Mouse (Mus musculus): ENCODE data around the gene Clip2. TPM values are rescaled to one million over a fixed set of nuclear protein-coding genes. Genes with fewer than 3 reads are reported as not detected.

The Clip2 gene
- polyA plus RNA-seq, 1 experiment from 2014 or later: 4.6 TPM

GRCm38 (mm10) chr5:134465197-134465596, 87.0 kb downstream of the Clip2 start:
- H3K4me2 ChIP-seq: no peak overlapping the region
- H3K9me3 ChIP-seq: no peaks in the 10 kb centered on the region
- H3K36me3 ChIP-seq: no peaks in the 10 kb centered on the region
- peaks cover 26% of the 10 kb centered on the region; the same call in 1 of the 2 replicates for H3K4me1 ChIP-seq
- no peak overlapping the region for H3K9ac ChIP-seq
- H3K27me3 ChIP-seq: no peaks in the 10 kb centered on the region
- H3K27ac ChIP-seq: no peak overlapping the region
- 67% methylated on average over 1 of the region's 1 CpGs for WGBS
- no peak overlapping the region for H3K4me3 ChIP-seq
- no peak for ATAC-seq (ENCODE audit: borderline replicate concordance, extremely low read depth, low FRiP score, low TSS enrichment)

DNA sequence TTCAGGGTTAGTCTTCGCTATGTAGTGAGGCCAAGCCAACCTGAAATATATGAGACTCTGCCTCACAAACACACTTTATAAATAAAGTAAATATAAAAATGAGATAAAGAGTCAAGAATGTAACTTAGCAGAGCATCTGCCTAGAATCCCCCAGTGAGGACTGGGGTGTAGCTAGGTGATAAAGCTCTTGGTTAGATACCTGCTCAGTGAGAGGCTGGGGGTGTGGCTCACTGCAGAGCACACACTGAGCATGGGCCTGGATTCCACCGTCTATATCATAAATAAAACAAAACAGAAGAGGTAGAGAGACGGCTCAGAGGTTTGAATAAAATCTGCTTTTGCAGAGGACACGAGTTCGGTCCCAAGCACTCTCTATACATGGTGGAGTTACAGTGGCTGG, 88.0 kb downstream of the Clip2 start:
- Histone ChIP-seq H3K27ac (no peak overlapping the region), H3K4me1 (peaks cover 26% of the 10 kb centered on the region; the same call in 1 of the 2 replicates), H3K4me2 (no peak overlapping the region), H3K9me3 (no peaks in the 10 kb centered on the region), H3K4me3 (no peak overlapping the region), H3K9ac (no peak overlapping the region), H3K36me3 (no peaks in the 10 kb centered on the region), H3K27me3 (no peaks in the 10 kb centered on the region)
- ATAC-seq (ENCODE audit: borderline replicate concordance, extremely low read depth, low FRiP score, low TSS enrichment): no peak
- 79% methylated on average over 5 of the region's 5 CpGs for WGBS

GRCm38 (mm10) chr5:134462731-134463130, 89.5 kb downstream of the Clip2 start:
- no peak overlapping the region for H3K27ac ChIP-seq
- ATAC-seq (ENCODE audit: borderline replicate concordance, extremely low read depth, low FRiP score, low TSS enrichment): no peak
- no peak overlapping the region for H3K4me3 ChIP-seq
- H3K9me3 ChIP-seq: no peaks in the 10 kb centered on the region
- no peaks in the 10 kb centered on the region for H3K36me3 ChIP-seq
- no peak overlapping the region for H3K4me2 ChIP-seq
- no peaks in the 10 kb centered on the region for H3K27me3 ChIP-seq
- H3K4me1 ChIP-seq: peaks cover 17% of the 10 kb centered on the region; the same call in 1 of the 2 replicates
- H3K9ac ChIP-seq: no peak overlapping the region
- WGBS: 75% methylated on average over 8 of the region's 8 CpGs

- no peaks in the 10 kb centered on the region for H3K27me3 ChIP-seq
- H3K36me3 ChIP-seq: no peaks in the 10 kb centered on the region
- peaks cover 17% of the 10 kb centered on the region; the same call in 1 of the 2 replicates for H3K4me1 ChIP-seq
- WGBS: 56% methylated on average over 2 of the region's 2 CpGs
- no peak overlapping the region for H3K27ac ChIP-seq
- H3K9ac ChIP-seq: no peak overlapping the region
- ATAC-seq (ENCODE audit: borderline replicate concordance, extremely low read depth, low FRiP score, low TSS enrichment): no peak
- H3K4me2 ChIP-seq: no peak overlapping the region
- no peak overlapping the region for H3K4me3 ChIP-seq
- no peaks in the 10 kb centered on the region for H3K9me3 ChIP-seq
Observed at GRCm38 (mm10) chr5:134462316-134462715, 89.9 kb downstream of the Clip2 start.

- H3K4me3 ChIP-seq: no peak overlapping the region
- no peak overlapping the region for H3K27ac ChIP-seq
- H3K4me2 ChIP-seq: no peak overlapping the region
- H3K27me3 ChIP-seq: no peaks in the 10 kb centered on the region
- H3K9me3 ChIP-seq: no peaks in the 10 kb centered on the region
- ATAC-seq (ENCODE audit: borderline replicate concordance, extremely low read depth, low FRiP score, low TSS enrichment): no peak
- no peaks in the 10 kb centered on the region for H3K36me3 ChIP-seq
- WGBS: 95% methylated on average over 4 of the region's 4 CpGs
- no peak overlapping the region for H3K9ac ChIP-seq
- 0 out of 2 replicates have a peak, but pooled peaks cover 9% of the 10 kb centered on the region for H3K4me1 ChIP-seq
Observed at GRCm38 (mm10) chr5:134460546-134460945, 91.7 kb downstream of the Clip2 start.

DNA sequence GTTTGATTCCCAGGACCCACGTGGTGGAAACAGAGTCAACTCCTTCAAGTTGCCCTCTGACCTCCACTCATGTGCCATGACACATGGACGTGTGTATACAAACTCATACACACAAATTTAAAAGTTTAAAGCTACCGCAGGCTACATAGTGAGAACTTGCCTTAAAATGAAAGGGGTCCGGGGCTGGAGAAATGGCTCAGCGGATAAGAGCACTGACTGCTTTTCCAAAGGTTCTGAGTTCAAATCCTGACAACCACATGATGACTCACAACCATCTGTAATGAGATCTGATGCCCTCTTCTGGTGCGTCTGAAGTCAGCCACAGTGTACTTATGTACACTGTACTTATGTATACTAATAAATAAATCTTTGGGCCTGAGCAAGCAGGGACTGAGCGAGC, 93.1 kb downstream of the Clip2 start:
- H3K36me3 ChIP-seq: no peaks in the 10 kb centered on the region
- no peak for ATAC-seq (ENCODE audit: borderline replicate concordance, extremely low read depth, low FRiP score, low TSS enrichment)
- H3K4me3 ChIP-seq: no peak overlapping the region
- no peak overlapping the region for H3K27ac ChIP-seq
- H3K9ac ChIP-seq: no peak overlapping the region
- H3K27me3 ChIP-seq: no peaks in the 10 kb centered on the region
- WGBS: 83% methylated on average over 7 of the region's 7 CpGs
- H3K9me3 ChIP-seq: no peaks in the 10 kb centered on the region
- H3K4me1 ChIP-seq: peaks cover 23% of the 10 kb centered on the region
- no peak overlapping the region for H3K4me2 ChIP-seq

DNA sequence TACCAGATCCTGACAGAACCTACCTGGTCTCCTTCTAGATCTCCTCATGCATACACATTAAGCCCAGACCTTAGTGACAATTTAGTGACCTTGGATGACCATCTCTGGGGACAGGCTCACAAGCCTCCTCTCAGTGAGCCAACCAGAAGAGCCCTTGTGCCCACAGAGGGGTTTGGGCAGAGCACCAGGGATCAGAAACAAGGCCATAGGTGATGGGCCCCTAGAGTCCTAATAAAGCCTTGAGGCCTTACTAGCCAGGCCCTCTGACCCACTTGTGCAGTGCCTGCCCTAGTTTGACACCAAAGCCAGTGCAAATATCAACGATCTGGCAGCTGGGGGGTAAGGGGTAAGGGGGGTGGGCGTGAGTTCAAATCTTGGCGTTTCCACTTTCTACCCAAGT, 93.8 kb downstream of the Clip2 start:
- Histone ChIP-seq H3K36me3 (no peaks in the 10 kb centered on the region), H3K27ac (no peak overlapping the region), H3K9ac (no peak overlapping the region), H3K9me3 (no peaks in the 10 kb centered on the region), H3K27me3 (no peaks in the 10 kb centered on the region), H3K4me3 (no peak overlapping the region), H3K4me2 (no peak overlapping the region), H3K4me1 (peaks cover 29% of the 10 kb centered on the region)
- ATAC-seq (ENCODE audit: borderline replicate concordance, extremely low read depth, low FRiP score, low TSS enrichment): no peak
- WGBS: 78% methylated on average over 3 of the region's 3 CpGs

GRCm38 (mm10) chr5:134457371-134457770, 94.9 kb downstream of the Clip2 start:
- WGBS: 85% methylated on average over 2 of the region's 2 CpGs

GRCm38 (mm10) chr5:134456503-134456962, 95.7 kb downstream of the Clip2 start, which contains the start of gene Gtf2ird1:
Gene Gtf2ird1 (minus strand): TSS chr5:134456716.
- Histone ChIP-seq H3K27me3 (no peaks in the 10 kb centered on the region), H3K27ac (peak within 1 kb of the TSS; percentile 90), H3K4me3 (peak within 1 kb of the TSS; percentile 70), H3K36me3 (peaks cover 8% of the 10 kb centered on the region; the same call in 1 of the 2 replicates), H3K9me3 (no peaks in the 10 kb centered on the region), H3K4me2 (peak within 1 kb of the TSS; percentile 81), H3K9ac (peak within 1 kb of the TSS; percentile 80), H3K4me1 (peaks cover 27% of the 10 kb centered on the region)
- under 1% methylated on average over 35 of the region's 44 CpGs for WGBS
- peak; percentile 81 for ATAC-seq (ENCODE audit: borderline replicate concordance, extremely low read depth, low FRiP score, low TSS enrichment)

More at GRCm38 (mm10) chr5:134457371-134457770, 94.9 kb downstream of the Clip2 start:
- Histone ChIP-seq H3K36me3 (no peaks in the 10 kb centered on the region; the same call in 1 of the 2 replicates), H3K9ac (no peak overlapping the region), H3K4me3 (no peak overlapping the region), H3K4me1 (peaks cover 32% of the 10 kb centered on the region), H3K9me3 (no peaks in the 10 kb centered on the region), H3K27me3 (no peaks in the 10 kb centered on the region), H3K27ac (no peak overlapping the region), H3K4me2 (no peak overlapping the region)
- ATAC-seq (ENCODE audit: borderline replicate concordance, extremely low read depth, low FRiP score, low TSS enrichment): no peak

- Histone ChIP-seq H3K27ac (peak overlapping the region; percentile 90), H3K9me3 (no peaks in the 10 kb centered on the region), H3K4me1 (peaks cover 27% of the 10 kb centered on the region), H3K27me3 (no peaks in the 10 kb centered on the region), H3K9ac (peak overlapping the region; percentile 80), H3K4me3 (peak overlapping the region; percentile 70), H3K36me3 (peaks cover 9% of the 10 kb centered on the region; the same call in 1 of the 2 replicates), H3K4me2 (peak overlapping the region; percentile 81)
- peak; percentile 60 for ATAC-seq (ENCODE audit: borderline replicate concordance, extremely low read depth, low FRiP score, low TSS enrichment)
- 0% methylated on average over 15 of the region's 17 CpGs for WGBS
Observed at GRCm38 (mm10) chr5:134455914-134456423, 96.3 kb downstream of the Clip2 start.

DNA sequence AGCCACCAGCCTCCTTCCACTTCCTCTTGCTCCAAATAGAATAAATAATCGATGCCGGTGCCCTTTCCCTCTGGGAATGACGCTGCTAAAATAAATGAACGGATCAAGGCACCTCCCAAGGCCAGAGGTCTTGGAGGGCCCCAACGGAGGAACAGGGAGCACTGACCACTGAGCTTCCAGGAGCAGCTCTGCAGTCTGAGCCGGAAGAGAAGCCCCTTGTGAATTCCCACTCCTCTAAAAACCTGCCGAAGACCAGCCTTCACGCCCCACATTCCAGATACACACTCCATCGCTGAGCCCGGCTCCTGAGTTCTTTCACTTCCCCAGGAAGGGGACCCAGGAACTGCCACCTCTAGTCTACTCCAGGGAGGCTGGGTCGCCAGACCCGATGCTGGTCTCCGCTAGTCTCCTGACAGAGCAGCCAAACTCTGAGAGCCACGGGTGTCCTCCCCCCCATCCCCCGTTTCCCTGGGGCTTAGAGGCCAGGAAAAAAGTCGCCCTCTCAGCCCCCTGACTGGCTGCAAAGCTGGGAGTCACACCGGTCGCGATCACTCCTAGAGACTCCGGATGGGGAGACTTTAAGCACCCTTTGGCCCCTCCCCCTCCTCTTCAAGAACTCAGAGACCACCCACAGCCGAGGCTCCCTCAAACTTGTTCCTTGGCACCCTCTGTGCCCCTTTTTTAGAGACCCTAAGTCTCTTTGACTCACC, 96.9 kb downstream of the Clip2 start:
- Histone ChIP-seq H3K36me3 (peaks cover 9% of the 10 kb centered on the region; the same call in 1 of the 2 replicates), H3K4me1 (peaks cover 27% of the 10 kb centered on the region), H3K9ac (peak overlapping the region; percentile 80), H3K4me2 (peak overlapping the region; percentile 81), H3K4me3 (peak overlapping the region; percentile 70), H3K27me3 (no peaks in the 10 kb centered on the region), H3K27ac (peak overlapping the region; percentile 90), H3K9me3 (no peaks in the 10 kb centered on the region)
- under 1% methylated on average over 21 of the region's 21 CpGs for WGBS
- peak; percentile 56; the same call in 1 of the 2 replicates for ATAC-seq (ENCODE audit: borderline replicate concordance, extremely low read depth, low FRiP score, low TSS enrichment)

- Histone ChIP-seq H3K9ac (0 out of 2 replicates have a peak overlapping the region, but pooled peaks have one; percentile 80), H3K4me3 (peak overlapping the region; percentile 70), H3K4me2 (peak overlapping the region; percentile 81), H3K27ac (peak overlapping the region; percentile 90), H3K36me3 (peaks cover 9% of the 10 kb centered on the region; the same call in 1 of the 2 replicates), H3K9me3 (no peaks in the 10 kb centered on the region), H3K27me3 (no peaks in the 10 kb centered on the region), H3K4me1 (peaks cover 27% of the 10 kb centered on the region)
- 25% methylated on average over 9 of the region's 9 CpGs for WGBS
- ATAC-seq (ENCODE audit: borderline replicate concordance, extremely low read depth, low FRiP score, low TSS enrichment): no peak
Observed at GRCm38 (mm10) chr5:134454421-134454820, 97.8 kb downstream of the Clip2 start.

Data from lung, embryonic 15.5 days (tissue).